Mouse (Mus musculus): ENCODE measurements around the gene Pex1.

GRCm38 (mm10) chr5:3666585-3666984 is 70.7 kb downstream of the Pex1 start:
- TF ChIP-seq CTCF (IDR thresholded peaks at IDR 0.05; ENCODE audit: low read depth) (no peak), EP300 (IDR thresholded peaks at IDR 0.05; ENCODE audit: low read depth) (no peak)

Data from liver, embryonic 14.5 days (tissue).